In genomic region chr8:81774454-81774853, GRCm38 (mm10) we compare ENCODE assay signal across 22 mouse cellular contexts.
DNase-seq lines count a peak whose midpoint lies in the region; ATAC-seq and TF ChIP-seq lines count a peak whose summit lies in the region.
"Had no signal": no experiment of that assay in that cellular context is flagged by ENCODE, and none has a peak within 500 bp of the region (broad histone marks: within the 10 kb centered on the region; RNA-seq: fewer than 3 reads in every experiment).

No protein-coding gene starts in this region.

- TF ChIP-seq CTCF in liver, embryonic 14.5 days (IDR thresholded peaks at IDR 0.05; ENCODE audit: low read depth), result no peak

- H3K4me1 ChIP-seq in liver, embryonic 11.5 days (replicated peaks; ENCODE audit: control insufficient read depth, insufficient read depth, low read length), result peaks cover 9% of the 10 kb centered on the region; the same call in 1 of the 2 replicates
- peaks cover 21 to 29% of the 10 kb centered on the region in 2 experiments for H3K4me1 ChIP-seq in liver, embryonic 14.5 days (replicated peaks; ENCODE audit: control insufficient read depth in 2 of 2, insufficient read depth in 2 of 2, low read length in 1 of 2)
- H3K4me1 ChIP-seq: hindbrain, embryonic 10.5 days; neural tube, embryonic 12.5 days had no signal

- no peaks in the 10 kb centered on the region for H3K9me3 ChIP-seq in liver, embryonic 11.5 days (ENCODE audit: control insufficient read depth, low read length)
- no peaks in the 10 kb centered on the region for H3K9me3 ChIP-seq in liver, embryonic 14.5 days (ENCODE audit: control insufficient read depth, low read length)
- H3K9me3 ChIP-seq: forebrain, embryonic 15.5 days; hindbrain, embryonic 10.5 days; neural tube, embryonic 12.5 days had no signal

- H3K36me3 ChIP-seq in liver, embryonic 11.5 days (ENCODE audit: control insufficient read depth, insufficient read depth, low read length), result no peaks in the 10 kb centered on the region
- H3K36me3 ChIP-seq in liver, embryonic 14.5 days (replicated peaks; ENCODE audit: control insufficient read depth, insufficient read depth, low read depth), result no peaks in the 10 kb centered on the region
- H3K36me3 ChIP-seq: forebrain, embryonic 15.5 days; hindbrain, embryonic 10.5 days; neural tube, embryonic 12.5 days had no signal

- no peaks in the 10 kb centered on the region for H3K27me3 ChIP-seq in liver, embryonic 11.5 days (replicated peaks; ENCODE audit: control insufficient read depth, insufficient read depth, low read length)
- no peaks in the 10 kb centered on the region for H3K27me3 ChIP-seq in liver, embryonic 14.5 days (ENCODE audit: control insufficient read depth, insufficient read depth, low read length)
- H3K27me3 ChIP-seq: CH12.LX; forebrain, embryonic 15.5 days; neural tube, embryonic 12.5 days had no signal

- DNase-seq in liver, embryonic 11.5 days (ENCODE audit: low spot score), result no peak
- no peak for DNase-seq in liver
- DNase-seq in c-Kit-positive CD71-positive TER-119-negative erythroid progenitor cells, embryonic 14.5 days (ENCODE audit: low read depth), result peak; percentile 74
- peak; percentile 65 to 77 (median 71) for DNase-seq in liver, embryonic 14.5 days (ENCODE audit: low read depth in 3 of 3, low spot score in 3 of 3)
- no peak for DNase-seq in kidney, postnatal 14 days
- DNase-seq in urinary bladder, postnatal 14 days (ENCODE audit: low spot score), result no peak
- DNase-seq in adrenal gland, postnatal 10 days, result no peak
- DNase-seq: adrenal gland, adult 2 months; cerebellum, adult 18-20 months; gastrocnemius, postnatal 14 days; heart, adult 2 months; kidney, adult 18-20 months; kidney, postnatal 10 days; left cerebral cortex, postnatal 4 days; right cerebral cortex, adult 18-20 months; thymus, postnatal 36 days had no signal

- 23% methylated on average over 1 of the region's 1 CpGs for WGBS in liver, embryonic 11.5 days
- WGBS in liver, embryonic 14.5 days (ENCODE audit: insufficient replicate concordance), result 2% methylated on average over 1 of the region's 1 CpGs

- no peak overlapping the region for H3K9ac ChIP-seq in liver, embryonic 11.5 days (ENCODE audit: low read depth, low read length)
- H3K9ac ChIP-seq in liver, embryonic 14.5 days (replicated peaks), result peak overlapping the region; percentile 27; the same call in 1 of the 2 replicates
- H3K9ac ChIP-seq: forebrain, embryonic 15.5 days; neural tube, embryonic 12.5 days had no signal

- H3K4me2 ChIP-seq in liver, embryonic 11.5 days, result peak overlapping the region; percentile 53
- peak overlapping the region; percentile 51 for H3K4me2 ChIP-seq in liver, embryonic 14.5 days (ENCODE audit: low read depth)
- H3K4me2 ChIP-seq: forebrain, embryonic 15.5 days; midbrain, embryonic 11.5 days; neural tube, embryonic 12.5 days had no signal

- H3K27ac ChIP-seq in liver, embryonic 11.5 days (ENCODE audit: low read depth, low read length), result peak overlapping the region; percentile 69
- H3K27ac ChIP-seq in liver, embryonic 14.5 days, result peak overlapping the region; percentile 71
- H3K27ac ChIP-seq: forebrain, embryonic 15.5 days; heart, adult 2 months; hindbrain, embryonic 10.5 days; neural tube, embryonic 12.5 days had no signal

- H3K4me3 ChIP-seq in liver, embryonic 11.5 days (ENCODE audit: low read depth, low read length), result no peak overlapping the region
- no peak overlapping the region for H3K4me3 ChIP-seq in liver, embryonic 14.5 days (ENCODE audit: insufficient read depth in 1 of 2, low read depth in 2 of 2, low read length in 2 of 2)
- H3K4me3 ChIP-seq: forebrain, embryonic 15.5 days; heart, adult 2 months; hindbrain, embryonic 10.5 days; neural tube, embryonic 12.5 days had no signal

- peak; percentile 89 for TF ChIP-seq EP300 in liver, embryonic 14.5 days (IDR thresholded peaks at IDR 0.05; ENCODE audit: low read depth)

- ATAC-seq in liver, embryonic 11.5 days (replicated peaks; ENCODE audit: low FRiP score), result peak; percentile 85
- ATAC-seq in liver, embryonic 14.5 days (ENCODE audit: insufficient read depth), result peak; percentile 82
- peak; percentile 74 for ATAC-seq in megakaryocyte-erythroid progenitor cell, adult 5-6 weeks (replicated peaks; ENCODE audit: low FRiP score, low TSS enrichment, poor library complexity, severe bottlenecking)
- ATAC-seq: forebrain, embryonic 15.5 days had no signal

Comparison
In these comparisons a context has a peak if more than half of its experiments do, and no peak if none do; other contexts are left out.
1. DNase-seq: peak in c-Kit-positive CD71-positive TER-119-negative erythroid progenitor cells, embryonic 14.5 days (single experiment) and liver, embryonic 14.5 days (3 of 3); none in liver, embryonic 11.5 days (single experiment), liver (single experiment), kidney, postnatal 14 days (single experiment), urinary bladder, postnatal 14 days (single experiment) and adrenal gland, postnatal 10 days (single experiment).
2. Peak in every context shown above with its lines, with median percentiles within 50 percentile points of each other: ATAC-seq.